Comparison of ENCODE assay signal across 8 mouse cellular contexts in genomic region chr17:56935363-56936131, GRCm38 (mm10). TPM values are rescaled to one million over a fixed set of nuclear protein-coding genes. Genes with fewer than 3 reads are reported as not detected.
DNase-seq lines count a peak whose midpoint lies in the region; ATAC-seq and TF ChIP-seq lines count a peak whose summit lies in the region.

Gene Mllt1 (minus strand): TSS chr17:56935415.

- peak within 1 kb of the TSS; percentile 97 for H3K9ac ChIP-seq in embryonic facial prominence, embryonic 13.5 days
- peak within 1 kb of the TSS; percentile 97 for H3K9ac ChIP-seq in limb, embryonic 12.5 days (replicated peaks)
- H3K9ac ChIP-seq in midbrain, embryonic 15.5 days, result peak within 1 kb of the TSS; percentile 98

- 0 out of 2 replicates have a peak, but pooled peaks cover 3% of the 10 kb centered on the region for H3K27me3 ChIP-seq in embryonic facial prominence, embryonic 13.5 days
- no peaks in the 10 kb centered on the region for H3K27me3 ChIP-seq in kidney, adult 2 months (replicated peaks; ENCODE audit: control insufficient read depth, insufficient read depth, low read length)
- H3K27me3 ChIP-seq in limb, embryonic 12.5 days, result no peaks in the 10 kb centered on the region
- H3K27me3 ChIP-seq in midbrain, embryonic 15.5 days (replicated peaks), result no peaks in the 10 kb centered on the region
- no peaks in the 10 kb centered on the region for H3K27me3 ChIP-seq in spleen, adult 2 months (ENCODE audit: control insufficient read depth, insufficient read depth, low read length)

- H3K36me3 ChIP-seq in embryonic facial prominence, embryonic 13.5 days, result peaks cover 12% of the 10 kb centered on the region; the same call in 1 of the 2 replicates
- no peaks in the 10 kb centered on the region for H3K36me3 ChIP-seq in kidney, adult 2 months (ENCODE audit: control insufficient read depth, insufficient read depth, low read length)
- peaks cover 13% of the 10 kb centered on the region; the same call in 1 of the 2 replicates for H3K36me3 ChIP-seq in limb, embryonic 12.5 days
- H3K36me3 ChIP-seq in midbrain, embryonic 15.5 days (replicated peaks), result no peaks in the 10 kb centered on the region
- H3K36me3 ChIP-seq in spleen, adult 2 months (ENCODE audit: control insufficient read depth, insufficient read depth, low read length), result no peaks in the 10 kb centered on the region

- no peak for TF ChIP-seq POLR2A in kidney, adult 2 months (IDR thresholded peaks at IDR 0.05; ENCODE audit: low read depth, low read length)
- TF ChIP-seq POLR2A in spleen, adult 2 months (IDR thresholded peaks at IDR 0.05; ENCODE audit: low read depth, low read length), result no peak

- H3K4me1 ChIP-seq in embryonic facial prominence, embryonic 13.5 days, result peaks cover 32% of the 10 kb centered on the region
- H3K4me1 ChIP-seq in kidney, adult 2 months (ENCODE audit: control insufficient read depth, insufficient read depth, low read length), result no peaks in the 10 kb centered on the region
- H3K4me1 ChIP-seq in limb, embryonic 12.5 days (replicated peaks), result peaks cover 24% of the 10 kb centered on the region
- H3K4me1 ChIP-seq in midbrain, embryonic 15.5 days, result peaks cover 36% of the 10 kb centered on the region
- peaks cover 3% of the 10 kb centered on the region; the same call in 1 of the 2 replicates for H3K4me1 ChIP-seq in spleen, adult 2 months (ENCODE audit: control insufficient read depth, insufficient read depth, insufficient read length)

- peak within 1 kb of the TSS; percentile 82 for H3K27ac ChIP-seq in embryonic facial prominence, embryonic 13.5 days
- H3K27ac ChIP-seq in kidney, adult 2 months (ENCODE audit: insufficient read depth, low read depth, low read length), result no peak within 1 kb of the TSS
- peak within 1 kb of the TSS; percentile 83 for H3K27ac ChIP-seq in limb, embryonic 12.5 days
- H3K27ac ChIP-seq in midbrain, embryonic 15.5 days, result peak within 1 kb of the TSS; percentile 88
- H3K27ac ChIP-seq in spleen, adult 2 months (ENCODE audit: insufficient read depth, low read length), result peak within 1 kb of the TSS; percentile 37; the same call in 1 of the 2 replicates

- ATAC-seq in embryonic facial prominence, embryonic 13.5 days (ENCODE audit: insufficient number of reproducible peaks, insufficient read depth, low FRiP score, low TSS enrichment, low read depth), result peak; percentile 95
- peak; percentile 97 for ATAC-seq in limb, embryonic 12.5 days (ENCODE audit: insufficient number of reproducible peaks, insufficient read depth, low FRiP score, low TSS enrichment, low read depth)
- ATAC-seq in midbrain, embryonic 15.5 days (replicated peaks), result peak; percentile 98

- DNase-seq in 3134 (ENCODE audit: extremely low read depth, insufficient read length, low spot score), result peak; percentile 69
- peak; percentile 100 for DNase-seq in adrenal gland, postnatal 36 days
- DNase-seq in heart, adult 18-20 months, result peak; percentile 99 to 100
- DNase-seq in kidney, adult 2 months, result peak; percentile 99
- DNase-seq in spleen, adult 2 months (ENCODE audit: low read depth in 1 of 2, low spot score in 2 of 2), result peak; percentile 92 to 100

- peak within 1 kb of the TSS; percentile 94 for H3K4me3 ChIP-seq in embryonic facial prominence, embryonic 13.5 days
- peak within 1 kb of the TSS; percentile 68 for H3K4me3 ChIP-seq in kidney, adult 2 months (ENCODE audit: insufficient read depth, low read depth, low read length)
- H3K4me3 ChIP-seq in limb, embryonic 12.5 days (replicated peaks), result peak within 1 kb of the TSS; percentile 94
- H3K4me3 ChIP-seq in midbrain, embryonic 15.5 days, result peak within 1 kb of the TSS; percentile 99
- H3K4me3 ChIP-seq in spleen, adult 2 months (ENCODE audit: extremely low read depth, insufficient read depth, insufficient read length), result peak within 1 kb of the TSS; percentile 88

- 3% methylated on average over 75 of the region's 76 CpGs for WGBS in embryonic facial prominence, embryonic 13.5 days
- 4% methylated on average over 75 of the region's 76 CpGs for WGBS in kidney, adult 2 months
- 3% methylated on average over 76 of the region's 76 CpGs for WGBS in limb, embryonic 12.5 days
- WGBS in midbrain, embryonic 15.5 days, result 3% methylated on average over 72 of the region's 76 CpGs
- WGBS in spleen, adult 2 months, result 7% methylated on average over 76 of the region's 76 CpGs

- peak within 1 kb of the TSS; percentile 93 for H3K4me2 ChIP-seq in embryonic facial prominence, embryonic 13.5 days
- peak within 1 kb of the TSS; percentile 91 for H3K4me2 ChIP-seq in limb, embryonic 12.5 days
- peak within 1 kb of the TSS; percentile 89 for H3K4me2 ChIP-seq in midbrain, embryonic 15.5 days

- TF ChIP-seq CTCF in kidney, adult 2 months (conservative IDR thresholded peaks at IDR 0.05; ENCODE audit: insufficient read depth, insufficient read length, low read depth, low read length), result peak; percentile 66
- peak; percentile 12; the same call in 1 of the 2 replicates for TF ChIP-seq CTCF in spleen, adult 2 months (IDR thresholded peaks at IDR 0.05; ENCODE audit: extremely low read depth, insufficient read depth, insufficient read length, insufficient replicate concordance)

- H3K9me3 ChIP-seq in embryonic facial prominence, embryonic 13.5 days, result no peaks in the 10 kb centered on the region
- 0 out of 2 replicates have a peak, but pooled peaks cover 2% of the 10 kb centered on the region for H3K9me3 ChIP-seq in limb, embryonic 12.5 days
- no peaks in the 10 kb centered on the region for H3K9me3 ChIP-seq in midbrain, embryonic 15.5 days

RNA-seq across cellular contexts. Expression of gene Mllt1, which starts in this region (rescaled TPM):
- 10 to 100 TPM; 32.6 to 35.6 TPM for total RNA-seq in adrenal gland, postnatal 36 days (2021)
- 65.4 and 71.0 TPM in 2 replicates for polyA plus RNA-seq in embryonic facial prominence, embryonic 13.5 days (2015; fragmentation: Nextera tagmentation; extraction: Ambion mirVana)
- 10 to 100 TPM; 24.3 to 25.9 TPM for total RNA-seq in heart, adult 18-20 months (2021)
- polyA plus RNA-seq in kidney, adult 2 months (2012; rRNA removed), result 30.1 and 37.9 TPM in 2 replicates
- 93.0 and 97.1 TPM in 2 replicates for polyA plus RNA-seq in limb, embryonic 12.5 days (2016; fragmentation: Nextera tagmentation; extraction: Ambion mirVana)
- 103 and 106 TPM in 2 replicates for polyA plus RNA-seq in midbrain, embryonic 15.5 days (2015; fragmentation: Nextera tagmentation; extraction: Ambion mirVana)
- 36.2 and 46.1 TPM in 2 replicates for polyA plus RNA-seq in spleen, adult 2 months (2012; rRNA removed)
